Mouse (Mus musculus) liver, postnatal 0 days (tissue): ENCODE results near the gene Sik1.

ENCODE experiments used
- CTCF ChIP-seq: sonication (generic); IDR thresholded peaks from 2 replicates; pipeline ENCODE4 v1.5.1; 2016; ENCODE audit warnings: antibody characterized with exemption, low read depth
- EP300 ChIP-seq: IDR thresholded peaks from 2 replicates; pipeline ENCODE4 v1.6.1; 2016; ENCODE audit warnings: antibody characterized with exemption, low read depth, mild to moderate bottlenecking

GRCm38 (mm10) chr17:31892750-31893149 is 37.1 kb upstream of the Sik1 start:
- no peak for TF ChIP-seq EP300
- TF ChIP-seq CTCF: no peak
